Mouse (Mus musculus): ENCODE measurements around the gene T. TPM values are rescaled to one million over a fixed set of nuclear protein-coding genes. Genes with fewer than 3 reads are reported as not detected.

Gene T
- polyA plus RNA-seq, 1 experiment = 1.4 TPM

DNA sequence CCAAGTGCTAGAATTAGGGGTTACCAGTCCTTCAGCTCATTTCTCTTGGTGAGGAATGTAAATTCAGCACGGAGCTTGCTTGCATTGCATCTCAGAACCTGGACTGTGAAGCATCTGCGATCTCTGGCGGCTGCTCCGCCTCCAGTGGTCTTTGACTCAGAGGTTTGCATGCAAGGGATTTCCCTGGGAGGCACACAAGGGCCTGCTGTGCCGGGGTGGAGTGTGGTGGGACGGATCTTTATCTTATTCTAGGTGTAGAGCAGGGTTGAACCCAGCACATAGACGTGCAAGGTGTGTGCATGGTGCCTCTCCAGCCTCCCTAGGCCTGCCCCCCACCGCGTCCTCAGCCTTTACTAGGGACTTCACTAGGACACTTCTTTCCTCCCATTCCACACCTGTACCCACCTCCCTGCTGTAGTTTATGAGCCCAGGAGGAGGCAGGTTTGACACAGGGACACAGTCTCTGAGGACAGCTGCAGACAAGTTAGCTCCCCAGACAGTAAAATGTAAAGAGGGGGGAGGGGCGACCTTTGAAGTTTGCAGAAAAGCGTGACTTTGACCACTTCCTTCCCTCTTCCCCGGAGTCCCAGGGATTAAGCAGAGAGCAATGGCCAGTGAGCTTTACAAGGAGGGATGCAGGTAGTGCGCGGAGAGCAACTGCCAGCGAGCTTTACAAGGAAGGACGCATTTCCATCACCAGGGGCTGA lies 25.5 kb upstream of the T start:
- no peak for DNase-seq (ENCODE audit: low read depth)
- TF ChIP-seq POLR2A (IDR thresholded peaks at IDR 0.05; ENCODE audit: borderline replicate concordance, extremely low read depth, insufficient read depth, insufficient read length, poor library complexity, severe bottlenecking) (no peak), CTCF (IDR thresholded peaks at IDR 0.05; ENCODE audit: borderline replicate concordance, extremely low read depth, insufficient read depth, insufficient read length) (no peak)

DNA sequence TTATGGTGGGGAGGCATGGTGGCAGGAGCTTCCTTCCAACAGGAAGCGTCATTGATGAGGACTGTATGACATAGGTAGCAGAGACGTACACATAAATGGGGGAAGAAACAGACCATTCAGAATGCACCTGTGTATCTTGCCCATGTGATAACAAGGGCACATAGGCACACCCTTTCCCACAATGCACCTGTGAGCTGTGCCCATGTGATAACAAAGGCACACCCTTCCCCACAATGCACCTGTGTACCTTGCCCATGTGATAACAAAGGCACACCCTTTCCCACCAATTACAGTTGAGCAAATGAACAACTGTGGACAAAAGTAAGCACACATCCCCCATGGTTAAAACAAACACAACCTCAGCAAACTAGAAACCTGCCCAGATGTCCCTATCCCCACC lies 23.9 kb upstream of the T start:
- TF ChIP-seq POLR2A (IDR thresholded peaks at IDR 0.05; ENCODE audit: borderline replicate concordance, extremely low read depth, insufficient read depth, insufficient read length, poor library complexity, severe bottlenecking) = no peak
- no peak for DNase-seq (ENCODE audit: low read depth)

- no peak for DNase-seq (ENCODE audit: low read depth)
- no peak for TF ChIP-seq CTCF (IDR thresholded peaks at IDR 0.05; ENCODE audit: borderline replicate concordance, extremely low read depth, insufficient read depth, insufficient read length)
- no peak for TF ChIP-seq POLR2A (IDR thresholded peaks at IDR 0.05; ENCODE audit: borderline replicate concordance, extremely low read depth, insufficient read depth, insufficient read length, poor library complexity, severe bottlenecking)
Measured at GRCm38 (mm10) chr17:8413656-8414055, 20.6 kb upstream of the T start.

GRCm38 (mm10) chr17:8415533-8415932 lies 18.7 kb upstream of the T start:
- TF ChIP-seq CTCF (IDR thresholded peaks at IDR 0.05; ENCODE audit: borderline replicate concordance, extremely low read depth, insufficient read depth, insufficient read length) = no peak
- DNase-seq (ENCODE audit: low read depth) = no peak

DNA sequence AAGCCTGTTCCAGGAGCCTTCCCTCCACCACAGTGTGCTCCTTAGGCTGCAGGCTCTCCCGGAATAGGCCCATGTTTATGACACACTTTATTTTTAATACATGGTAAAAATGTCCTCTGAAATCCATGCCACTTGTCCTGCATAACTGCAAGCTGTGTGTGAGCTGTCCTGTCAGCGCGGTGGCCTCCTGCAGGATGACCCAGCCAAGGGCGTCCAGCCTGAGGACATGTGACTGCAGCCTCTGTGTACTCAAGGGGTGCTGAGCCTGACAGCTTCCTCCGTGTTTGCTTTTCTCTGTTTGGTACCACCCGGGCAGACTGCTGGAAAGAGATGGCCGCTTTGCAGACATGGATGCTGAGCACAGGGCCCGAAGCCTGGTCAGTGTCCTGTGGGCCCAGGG lies 17.4 kb upstream of the T start:
- TF ChIP-seq POLR2A (IDR thresholded peaks at IDR 0.05; ENCODE audit: borderline replicate concordance, extremely low read depth, insufficient read depth, insufficient read length, poor library complexity, severe bottlenecking) (no peak), CTCF (IDR thresholded peaks at IDR 0.05; ENCODE audit: borderline replicate concordance, extremely low read depth, insufficient read depth, insufficient read length) (no peak)
- DNase-seq (ENCODE audit: low read depth) = no peak

DNA sequence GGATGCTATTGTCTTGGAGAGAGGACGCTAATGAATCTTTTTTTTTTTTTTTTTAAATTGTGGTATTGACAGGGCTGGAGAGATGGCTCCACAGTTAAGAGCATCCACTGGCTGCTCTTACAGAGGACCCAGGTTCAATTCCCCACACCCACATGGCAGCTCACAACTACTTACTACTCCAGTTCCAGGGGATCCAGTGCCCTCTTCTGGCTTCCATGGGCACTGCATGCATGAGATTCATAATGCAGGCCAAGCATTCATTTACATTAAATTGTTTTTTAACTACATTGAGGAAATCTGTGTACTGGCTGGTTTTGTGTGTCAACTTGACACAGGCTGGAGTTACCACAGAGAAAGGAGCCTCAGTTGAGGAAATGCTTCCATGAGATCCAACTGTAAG lies 13.5 kb upstream of the T start:
- no peak for DNase-seq (ENCODE audit: low read depth)
- TF ChIP-seq POLR2A (IDR thresholded peaks at IDR 0.05; ENCODE audit: borderline replicate concordance, extremely low read depth, insufficient read depth, insufficient read length, poor library complexity, severe bottlenecking) = no peak
- peak; percentile 32; the same call in 1 of the 2 replicates for TF ChIP-seq CTCF (IDR thresholded peaks at IDR 0.05; ENCODE audit: borderline replicate concordance, extremely low read depth, insufficient read depth, insufficient read length)

DNA sequence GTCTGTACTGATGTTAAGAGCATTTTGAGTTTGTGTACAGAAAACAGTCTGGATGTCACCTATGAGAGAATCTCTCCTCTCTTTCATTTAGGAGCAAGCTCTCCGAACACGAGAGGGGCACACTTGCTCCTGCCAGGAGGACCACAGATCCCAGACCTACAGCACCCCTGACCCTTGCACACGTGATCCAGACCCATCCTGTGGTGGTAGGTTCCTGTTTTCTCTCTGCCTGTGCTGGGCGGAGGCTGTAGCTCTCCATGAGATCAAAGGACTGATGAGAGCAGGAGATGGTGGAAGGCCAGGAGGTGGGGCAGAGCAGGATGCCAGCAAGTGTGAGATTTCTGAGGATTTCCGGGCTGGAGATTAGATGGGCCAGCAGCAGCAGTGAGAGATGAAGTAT lies 12.7 kb upstream of the T start:
- DNase-seq (ENCODE audit: low read depth) = no peak
- TF ChIP-seq POLR2A (IDR thresholded peaks at IDR 0.05; ENCODE audit: borderline replicate concordance, extremely low read depth, insufficient read depth, insufficient read length, poor library complexity, severe bottlenecking) (no peak), CTCF (IDR thresholded peaks at IDR 0.05; ENCODE audit: borderline replicate concordance, extremely low read depth, insufficient read depth, insufficient read length) (no peak)

- no peak for TF ChIP-seq POLR2A (IDR thresholded peaks at IDR 0.05; ENCODE audit: borderline replicate concordance, extremely low read depth, insufficient read depth, insufficient read length, poor library complexity, severe bottlenecking)
- TF ChIP-seq CTCF (IDR thresholded peaks at IDR 0.05; ENCODE audit: borderline replicate concordance, extremely low read depth, insufficient read depth, insufficient read length) = peak; percentile 70
- no peak for DNase-seq (ENCODE audit: low read depth)
Measured at GRCm38 (mm10) chr17:8423283-8423682, 10.9 kb upstream of the T start.

DNA sequence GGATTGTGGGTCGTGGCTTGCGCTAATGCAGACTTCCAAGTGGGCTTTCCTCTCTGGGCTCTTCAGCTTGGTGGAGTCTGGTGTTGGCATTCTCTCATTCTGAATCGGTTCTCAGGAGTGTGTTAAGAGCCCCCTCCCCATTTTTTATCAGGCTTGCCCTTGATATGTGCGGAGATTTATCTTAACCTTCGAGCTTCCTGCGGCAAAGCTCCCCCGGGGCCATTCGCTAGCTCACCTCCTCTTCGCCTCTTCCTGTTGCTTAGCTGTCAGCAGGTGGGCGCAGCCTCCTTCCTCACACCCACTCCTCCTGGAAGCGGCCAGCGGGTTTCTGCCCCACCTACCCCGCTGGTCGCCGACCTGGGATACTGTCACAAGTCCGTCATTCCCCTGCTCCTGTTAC lies 4.8 kb upstream of the T start:
- DNase-seq (ENCODE audit: low read depth) = no peak
- TF ChIP-seq CTCF (IDR thresholded peaks at IDR 0.05; ENCODE audit: borderline replicate concordance, extremely low read depth, insufficient read depth, insufficient read length) (no peak), POLR2A (IDR thresholded peaks at IDR 0.05; ENCODE audit: borderline replicate concordance, extremely low read depth, insufficient read depth, insufficient read length, poor library complexity, severe bottlenecking) (no peak)

DNA sequence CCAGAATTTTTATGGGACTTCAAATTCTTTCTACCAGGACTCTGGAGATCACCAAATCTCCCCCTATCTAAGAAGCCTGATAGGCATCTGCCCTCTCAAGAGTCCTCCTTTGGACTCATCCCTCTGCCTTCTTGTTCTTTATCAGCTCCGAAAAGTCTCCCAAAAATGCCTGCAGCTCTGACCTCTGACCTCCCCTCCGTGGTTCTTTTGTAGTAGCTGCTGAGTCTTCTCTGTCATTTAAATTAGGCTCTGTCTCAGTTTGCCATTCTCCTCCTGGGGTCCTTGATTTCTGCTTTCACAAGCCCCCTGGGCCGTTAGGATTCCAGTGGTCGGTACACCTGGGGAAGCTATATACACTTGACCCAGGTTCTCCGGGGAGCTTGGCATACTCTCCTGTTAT lies 4.3 kb upstream of the T start:
- no peak for TF ChIP-seq POLR2A (IDR thresholded peaks at IDR 0.05; ENCODE audit: borderline replicate concordance, extremely low read depth, insufficient read depth, insufficient read length, poor library complexity, severe bottlenecking)
- TF ChIP-seq CTCF (IDR thresholded peaks at IDR 0.05; ENCODE audit: borderline replicate concordance, extremely low read depth, insufficient read depth, insufficient read length) = no peak
- no peak for DNase-seq (ENCODE audit: low read depth)

DNA sequence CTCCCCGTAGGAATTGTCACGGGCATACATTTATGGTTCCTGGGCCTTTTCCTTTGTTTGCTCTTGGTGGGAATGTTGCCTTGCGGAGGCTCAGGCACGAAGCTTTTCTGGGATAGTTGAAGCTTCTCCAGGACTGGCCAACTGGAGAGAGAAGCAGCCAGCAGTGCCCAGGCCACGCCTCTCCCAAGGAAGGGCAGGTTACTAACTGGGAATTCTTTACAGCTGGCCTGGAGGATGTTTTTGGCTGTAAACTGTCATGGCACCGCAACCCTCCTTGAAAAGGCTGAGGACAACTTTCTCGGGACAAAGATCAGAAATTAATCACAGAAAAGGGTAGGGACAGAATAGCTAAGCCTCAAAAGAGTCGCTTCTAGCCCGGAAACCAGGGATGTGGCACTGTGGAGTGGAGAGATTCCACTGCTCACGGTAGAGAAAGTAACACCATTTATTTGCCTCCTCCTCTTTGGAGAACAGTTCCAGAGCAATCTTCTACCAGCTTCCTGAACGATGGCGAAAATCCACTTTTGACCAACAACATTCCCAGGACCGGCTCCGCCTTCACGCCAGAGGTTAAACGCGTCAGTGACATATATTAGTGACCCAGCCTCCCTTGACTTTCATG lies 1.9 kb upstream of the T start:
- TF ChIP-seq POLR2A (IDR thresholded peaks at IDR 0.05; ENCODE audit: borderline replicate concordance, extremely low read depth, insufficient read depth, insufficient read length, poor library complexity, severe bottlenecking) (no peak), CTCF (IDR thresholded peaks at IDR 0.05; ENCODE audit: borderline replicate concordance, extremely low read depth, insufficient read depth, insufficient read length) (no peak)
- DNase-seq (ENCODE audit: low read depth) = no peak
